Mouse (Mus musculus) hindbrain, embryonic 16.5 days (tissue): Measurements from ENCODE around the gene Rpain. TPM values are rescaled to one million over a fixed set of nuclear protein-coding genes. Genes with fewer than 3 reads are reported as not detected.

ENCODE experiments used
- ATAC-seq: fragments of 200-750 bp; cut with Nextera tagmentation; 2 replicates; pipeline ENCODE4 v1.8.0; 2017; ENCODE audit warnings: moderate TSS enrichment, moderate library complexity
- H3K27ac ChIP-seq: fragments of 300-500 bp; sonication (generic); 2 replicates; pipeline ENCODE4 v1.5.1; 2014; ENCODE audit warnings: low read depth, mild to moderate bottlenecking, control low read depth, low read length, moderate library complexity
- H3K27me3 ChIP-seq: fragments of 300-500 bp; sonication (generic); replicated peaks from 2 replicates; pipeline ENCODE4 v1.6.1; 2014; ENCODE audit warnings: low read length; ENCODE audit not compliant: control insufficient read depth, insufficient read depth
- H3K36me3 ChIP-seq: fragments of 300-500 bp; sonication (generic); 2 replicates; pipeline ENCODE4 v1.6.1; 2014; ENCODE audit warnings: mild to moderate bottlenecking, low read length, moderate library complexity, mixed read lengths; ENCODE audit not compliant: control insufficient read depth, insufficient read depth
- H3K4me1 ChIP-seq: fragments of 300-500 bp; sonication (generic); 2 replicates; pipeline ENCODE4 v1.6.1; 2014; ENCODE audit warnings: low read depth, low read length; ENCODE audit not compliant: control insufficient read depth, insufficient read depth
- H3K4me2 ChIP-seq: fragments of 300-500 bp; sonication (generic); 2 replicates; pipeline ENCODE4 v1.6.1; 2014; ENCODE audit warnings: mild to moderate bottlenecking, low read length, control low read depth, moderate library complexity
- H3K4me3 ChIP-seq: fragments of 300-500 bp; sonication (generic); 2 replicates; pipeline ENCODE4 v1.5.1; 2014; ENCODE audit warnings: mild to moderate bottlenecking, low read length, control low read depth, moderate library complexity
- H3K9ac ChIP-seq: fragments of 300-500 bp; sonication (generic); 2 replicates; pipeline ENCODE4 v1.6.1; 2014; ENCODE audit warnings: low read depth, mild to moderate bottlenecking, control low read depth, low read length, moderate library complexity
- H3K9me3 ChIP-seq: fragments of 300-500 bp; sonication (generic); 2 replicates; pipeline ENCODE4 v1.6.1; 2014; ENCODE audit warnings: mild to moderate bottlenecking, low read length, moderate library complexity; ENCODE audit not compliant: control insufficient read depth
- WGBS: fragments of 180-500 bp; shearing (Covaris S2); extraction: QIAGEN DNeasy Blood & Tissue Kit; methylation state at CpG from one replicate; pipeline ENCODE4 v1.1.7; 2014; 5-methylcytosine and 5-hydroxymethylcytosine counted together
- polyA plus RNA-seq: library from polyadenylated mRNA; unstranded; fragments of >200 nt; fragmentation: Nextera tagmentation; extraction: Ambion mirVana; gene quantifications from 2 replicates; pipeline ENCODE4 v1.2.1, GENCODE M21; 2015

The Rpain gene
- polyA plus RNA-seq, 1 experiment from 2014 or later, result 69.8 TPM

- ATAC-seq, result no peak
- Histone ChIP-seq H3K27ac (no peak overlapping the region), H3K9ac (no peak overlapping the region), H3K4me1 (peaks cover 10% of the 10 kb centered on the region), H3K4me3 (no peak overlapping the region), H3K9me3 (no peaks in the 10 kb centered on the region), H3K27me3 (no peaks in the 10 kb centered on the region), H3K4me2 (no peak overlapping the region), H3K36me3 (peaks cover 36% of the 10 kb centered on the region)
- 93% methylated on average over 7 of the region's 7 CpGs for WGBS
These were observed 37.8 kb downstream of the Rpain start for GRCm38 (mm10) chr11:71007831-71008230.

- Histone ChIP-seq H3K4me2 (no peak overlapping the region), H3K4me1 (peaks cover 6% of the 10 kb centered on the region), H3K4me3 (no peak overlapping the region), H3K9ac (no peak overlapping the region), H3K27me3 (no peaks in the 10 kb centered on the region), H3K36me3 (peaks cover 36% of the 10 kb centered on the region), H3K9me3 (no peaks in the 10 kb centered on the region), H3K27ac (no peak overlapping the region)
- WGBS, result 96% methylated on average over 3 of the region's 3 CpGs
- ATAC-seq, result no peak
These were observed 38.3 kb downstream of the Rpain start for GRCm38 (mm10) chr11:71008321-71008720.

GRCm38 (mm10) chr11:71012743-71013142 is 42.7 kb downstream of the Rpain start:
- ATAC-seq, result no peak

GRCm38 (mm10) chr11:71017051-71017450 is 47.0 kb downstream of the Rpain start:
- H3K4me3 ChIP-seq, result no peak overlapping the region
- peaks cover 27% of the 10 kb centered on the region for H3K4me1 ChIP-seq
- no peak overlapping the region for H3K27ac ChIP-seq
- H3K9ac ChIP-seq, result no peak overlapping the region
- H3K36me3 ChIP-seq, result peaks cover 9% of the 10 kb centered on the region; the same call in 1 of the 2 replicates
- no peak overlapping the region for H3K4me2 ChIP-seq
- no peaks in the 10 kb centered on the region for H3K9me3 ChIP-seq
- no peak for ATAC-seq
- H3K27me3 ChIP-seq, result no peaks in the 10 kb centered on the region
- WGBS, result 87% methylated on average over 1 of the region's 1 CpGs

More at GRCm38 (mm10) chr11:71012743-71013142, 42.7 kb downstream of the Rpain start:
- Histone ChIP-seq H3K4me1 (peaks cover 14% of the 10 kb centered on the region), H3K4me3 (no peak overlapping the region), H3K9me3 (no peaks in the 10 kb centered on the region), H3K4me2 (no peak overlapping the region), H3K27me3 (no peaks in the 10 kb centered on the region), H3K9ac (no peak overlapping the region), H3K36me3 (peaks cover 34% of the 10 kb centered on the region), H3K27ac (no peak overlapping the region)
- WGBS, result 97% methylated on average over 7 of the region's 7 CpGs

- peak overlapping the region; percentile 79 for H3K9ac ChIP-seq
- ATAC-seq, result no peak
- H3K27me3 ChIP-seq, result no peaks in the 10 kb centered on the region
- 0 out of 2 replicates have a peak, but pooled peaks cover 3% of the 10 kb centered on the region for H3K36me3 ChIP-seq
- 4% methylated on average over 28 of the region's 28 CpGs for WGBS
- H3K9me3 ChIP-seq, result no peaks in the 10 kb centered on the region
- peak overlapping the region; percentile 73 for H3K4me2 ChIP-seq
- H3K27ac ChIP-seq, result peak overlapping the region; percentile 72
- peaks cover 32% of the 10 kb centered on the region for H3K4me1 ChIP-seq
- peak overlapping the region; percentile 68 for H3K4me3 ChIP-seq
These were observed 48.6 kb downstream of the Rpain start for GRCm38 (mm10) chr11:71018416-71019200.

GRCm38 (mm10) chr11:71019201-71020068 is 49.4 kb downstream of the Rpain start, which contains the start of the genes Mis12 and Derl2:
Gene Mis12, plus strand, starts transcription at chr11:71019611.
Gene Derl2, minus strand, starts transcription at chr11:71019841.
- Histone ChIP-seq H3K4me3 (peak within 1 kb of the TSS; percentile 71), H3K27me3 (no peaks in the 10 kb centered on the region), H3K9me3 (no peaks in the 10 kb centered on the region), H3K4me2 (peak within 1 kb of the TSS; percentile 76), H3K27ac (peak within 1 kb of the TSS; percentile 83), H3K4me1 (peaks cover 32% of the 10 kb centered on the region), H3K36me3 (no peaks in the 10 kb centered on the region), H3K9ac (peak within 1 kb of the TSS; percentile 79)
- peak; percentile 100 for ATAC-seq
- whole genome bisulfite sequencing, result 0% methylated on average over 70 of the region's 71 CpGs

Other genes with a start within 250 kb of the Rpain start
- 16.4 and 17.1 TPM in 2 replicates for gene Zfp3, start 206.0 kb upstream of the Rpain start, polyA plus RNA-seq
- gene Scimp, start 157.6 kb upstream of the Rpain start, polyA plus RNA-seq, result 0.19 TPM in 1 of 2 replicates, not detected in the other
- gene Rabep1, start 125.4 kb upstream of the Rpain start, polyA plus RNA-seq, result 77.1 and 88.1 TPM in 2 replicates
- 108 and 116 TPM in 2 replicates for gene Nup88, start 240 bp upstream of the Rpain start, polyA plus RNA-seq
- gene C1qbp, start 12.8 kb downstream of the Rpain start, polyA plus RNA-seq, result 179 and 184 TPM in 2 replicates
- 12.4 and 14.7 TPM in 2 replicates for gene Dhx33, start 34.2 kb downstream of the Rpain start, polyA plus RNA-seq
- gene Mis12, start 49.4 kb downstream of the Rpain start, polyA plus RNA-seq, result 32.3 and 33.4 TPM in 2 replicates
- 30.9 and 32.9 TPM in 2 replicates for gene Derl2, start 49.6 kb downstream of the Rpain start, polyA plus RNA-seq
- gene 6330403K07Rik, start 63.3 kb downstream of the Rpain start, polyA plus RNA-seq, result 661 and 685 TPM in 2 replicates
- gene Nlrp1a, start 174.5 kb downstream of the Rpain start, polyA plus RNA-seq, result 0.04 TPM in 1 of 2 replicates, not detected in the other